Mouse (Mus musculus) hindbrain, embryonic 15.5 days (tissue): ENCODE results near the gene Arntl2. TPM values are rescaled to one million over a fixed set of nuclear protein-coding genes. Genes with fewer than 3 reads are reported as not detected.

Source experiments
- ATAC-seq: fragments of 200-750 bp; cut with Nextera tagmentation; 2 replicates; pipeline ENCODE4 v1.8.0; 2017; ENCODE audit warnings: low read depth, moderate number of reproducible peaks, moderate TSS enrichment; ENCODE audit not compliant: low FRiP score
- H3K27ac ChIP-seq: fragments of 300-500 bp; sonication (generic); replicated peaks from 2 replicates; pipeline ENCODE4 v1.5.1; 2015; ENCODE audit warnings: mild to moderate bottlenecking, inconsistent platforms
- H3K27me3 ChIP-seq: fragments of 300-500 bp; sonication (generic); 2 replicates; pipeline ENCODE4 v1.6.1; 2015; ENCODE audit warnings: control low read depth, inconsistent platforms
- H3K36me3 ChIP-seq: fragments of 300-500 bp; sonication (generic); 2 replicates; pipeline ENCODE4 v1.6.1; 2015; ENCODE audit warnings: control low read depth, inconsistent platforms
- H3K4me1 ChIP-seq: fragments of 300-500 bp; sonication (generic); replicated peaks from 2 replicates; pipeline ENCODE4 v1.6.1; 2015; ENCODE audit warnings: control low read depth, inconsistent platforms
- H3K4me2 ChIP-seq: fragments of 300-500 bp; sonication (generic); 2 replicates; pipeline ENCODE4 v1.6.1; 2015; ENCODE audit warnings: moderate library complexity, mild to moderate bottlenecking, inconsistent platforms
- H3K4me3 ChIP-seq: fragments of 300-500 bp; sonication (generic); 2 replicates; pipeline ENCODE4 v1.5.1; 2015; ENCODE audit warnings: mild to moderate bottlenecking, inconsistent platforms
- H3K9ac ChIP-seq: fragments of 300-500 bp; sonication (generic); 2 replicates; pipeline ENCODE4 v1.6.1; 2015; ENCODE audit warnings: inconsistent platforms
- H3K9me3 ChIP-seq: fragments of 300-500 bp; sonication (generic); 2 replicates; pipeline ENCODE4 v1.6.1; 2016; ENCODE audit warnings: control low read depth, inconsistent platforms
- WGBS: fragments of 180-500 bp; shearing (Covaris S2); methylation state at CpG from one replicate; pipeline ENCODE4 v1.1.7; 2015; 5-methylcytosine and 5-hydroxymethylcytosine counted together
- polyA plus RNA-seq: library from polyadenylated mRNA; unstranded; fragments of >200 nt; fragmentation: Nextera tagmentation; extraction: Ambion mirVana; gene quantifications from 2 replicates; pipeline ENCODE4 v1.2.1, GENCODE M21; 2015

The Arntl2 gene
- polyA plus RNA-seq, 1 experiment from 2014 or later: 4.4 TPM

GRCm38 (mm10) chr6:146835784-146836183, 39.9 kb downstream of the Arntl2 start:
- Histone ChIP-seq H3K36me3 (0 out of 2 replicates have a peak, but pooled peaks cover 6% of the 10 kb centered on the region), H3K9me3 (no peaks in the 10 kb centered on the region), H3K27me3 (no peaks in the 10 kb centered on the region), H3K4me2 (no peak overlapping the region), H3K9ac (no peak overlapping the region), H3K4me1 (no peaks in the 10 kb centered on the region), H3K4me3 (no peak overlapping the region), H3K27ac (no peak overlapping the region)
- ATAC-seq: no peak
- WGBS: 47% methylated on average over 4 of the region's 4 CpGs

DNA sequence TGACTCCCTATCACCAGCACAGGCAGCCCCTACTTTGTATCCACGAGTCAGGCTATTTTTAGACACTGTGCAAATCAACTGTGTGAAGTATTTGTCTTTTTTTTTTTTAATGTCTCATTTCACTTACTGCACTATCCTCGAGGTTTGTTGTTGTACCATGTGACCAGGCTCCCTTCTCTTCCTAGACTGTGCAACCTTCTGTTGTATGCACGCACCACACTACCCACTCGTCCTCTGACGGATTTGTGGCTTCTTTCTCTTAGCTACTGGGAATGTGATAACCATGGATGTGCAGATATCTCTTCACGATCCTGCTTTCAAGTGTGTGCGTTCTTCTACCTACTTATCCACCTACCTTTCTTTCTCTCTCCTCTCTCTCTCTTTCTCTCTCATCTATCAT, 41.5 kb downstream of the Arntl2 start:
- H3K4me1 ChIP-seq: no peaks in the 10 kb centered on the region
- H3K9ac ChIP-seq: no peak overlapping the region
- no peaks in the 10 kb centered on the region for H3K9me3 ChIP-seq
- H3K27me3 ChIP-seq: no peaks in the 10 kb centered on the region
- H3K27ac ChIP-seq: no peak overlapping the region
- no peak for ATAC-seq
- H3K4me3 ChIP-seq: no peak overlapping the region
- H3K4me2 ChIP-seq: no peak overlapping the region
- 80% methylated on average over 7 of the region's 7 CpGs for WGBS
- no peaks in the 10 kb centered on the region for H3K36me3 ChIP-seq

GRCm38 (mm10) chr6:146838366-146838765, 42.5 kb downstream of the Arntl2 start:
- Histone ChIP-seq H3K4me2 (no peak overlapping the region), H3K4me3 (no peak overlapping the region), H3K27ac (no peak overlapping the region), H3K9me3 (no peaks in the 10 kb centered on the region), H3K36me3 (no peaks in the 10 kb centered on the region), H3K9ac (no peak overlapping the region), H3K27me3 (no peaks in the 10 kb centered on the region), H3K4me1 (no peaks in the 10 kb centered on the region)
- WGBS: 93% methylated on average over 5 of the region's 5 CpGs
- no peak for ATAC-seq

- H3K9me3 ChIP-seq: no peaks in the 10 kb centered on the region
- no peak for ATAC-seq
- H3K4me2 ChIP-seq: no peak overlapping the region
- no peaks in the 10 kb centered on the region for H3K4me1 ChIP-seq
- no peak overlapping the region for H3K27ac ChIP-seq
- H3K27me3 ChIP-seq: no peaks in the 10 kb centered on the region
- no peaks in the 10 kb centered on the region for H3K36me3 ChIP-seq
- WGBS: 96% methylated on average over 4 of the region's 4 CpGs
- H3K9ac ChIP-seq: no peak overlapping the region
- no peak overlapping the region for H3K4me3 ChIP-seq
Measured at GRCm38 (mm10) chr6:146838863-146839262, 43.0 kb downstream of the Arntl2 start.

DNA sequence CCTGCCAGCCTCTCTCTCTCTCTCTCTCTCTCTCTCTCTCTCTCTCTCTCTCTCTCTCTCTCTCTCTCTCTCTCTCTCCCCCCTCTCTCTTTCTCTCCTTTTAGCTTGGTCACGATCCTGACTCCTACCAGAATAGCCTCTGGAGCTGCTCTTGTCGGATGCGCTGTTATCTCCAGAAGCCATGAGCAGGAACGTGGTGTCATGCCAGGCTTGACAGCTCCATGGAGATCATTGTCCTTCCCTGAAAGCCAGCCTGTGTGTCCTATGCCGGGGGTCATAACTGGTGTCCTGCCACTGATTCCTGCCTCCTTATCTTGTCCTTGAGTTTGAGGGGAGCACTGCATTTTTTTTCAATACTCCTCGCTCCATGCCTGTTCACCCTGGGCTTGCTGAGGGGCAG, 49.0 kb downstream of the Arntl2 start:
- Histone ChIP-seq H3K4me1 (no peaks in the 10 kb centered on the region), H3K36me3 (no peaks in the 10 kb centered on the region), H3K27ac (no peak overlapping the region), H3K9ac (no peak overlapping the region), H3K9me3 (no peaks in the 10 kb centered on the region), H3K27me3 (no peaks in the 10 kb centered on the region), H3K4me3 (no peak overlapping the region), H3K4me2 (no peak overlapping the region)
- no peak for ATAC-seq
- WGBS: 78% methylated on average over 6 of the region's 6 CpGs

DNA sequence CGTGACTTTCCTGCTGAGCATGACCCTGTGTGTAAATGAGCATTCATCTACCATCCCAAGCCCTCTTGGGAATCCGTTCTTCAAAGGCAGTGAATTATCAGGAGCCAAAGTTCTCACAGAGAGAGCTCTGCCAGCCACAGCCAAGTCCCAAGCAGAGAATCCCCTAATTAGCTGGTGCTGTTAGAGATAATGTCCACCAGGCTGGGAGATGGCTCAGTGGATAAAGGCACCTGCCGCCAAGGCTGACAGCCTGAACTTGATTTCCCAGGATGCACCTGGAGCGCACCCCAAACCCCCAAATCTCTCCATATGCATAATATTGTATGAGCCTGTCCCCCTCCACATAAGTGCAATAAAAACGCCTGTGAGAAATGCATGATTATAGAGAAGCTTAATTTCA, 49.5 kb downstream of the Arntl2 start:
- no peak overlapping the region for H3K27ac ChIP-seq
- no peak overlapping the region for H3K4me3 ChIP-seq
- no peak overlapping the region for H3K9ac ChIP-seq
- no peaks in the 10 kb centered on the region for H3K36me3 ChIP-seq
- no peak overlapping the region for H3K4me2 ChIP-seq
- no peak for ATAC-seq
- 74% methylated on average over 5 of the region's 5 CpGs for WGBS
- no peaks in the 10 kb centered on the region for H3K9me3 ChIP-seq
- H3K27me3 ChIP-seq: no peaks in the 10 kb centered on the region
- H3K4me1 ChIP-seq: no peaks in the 10 kb centered on the region

DNA sequence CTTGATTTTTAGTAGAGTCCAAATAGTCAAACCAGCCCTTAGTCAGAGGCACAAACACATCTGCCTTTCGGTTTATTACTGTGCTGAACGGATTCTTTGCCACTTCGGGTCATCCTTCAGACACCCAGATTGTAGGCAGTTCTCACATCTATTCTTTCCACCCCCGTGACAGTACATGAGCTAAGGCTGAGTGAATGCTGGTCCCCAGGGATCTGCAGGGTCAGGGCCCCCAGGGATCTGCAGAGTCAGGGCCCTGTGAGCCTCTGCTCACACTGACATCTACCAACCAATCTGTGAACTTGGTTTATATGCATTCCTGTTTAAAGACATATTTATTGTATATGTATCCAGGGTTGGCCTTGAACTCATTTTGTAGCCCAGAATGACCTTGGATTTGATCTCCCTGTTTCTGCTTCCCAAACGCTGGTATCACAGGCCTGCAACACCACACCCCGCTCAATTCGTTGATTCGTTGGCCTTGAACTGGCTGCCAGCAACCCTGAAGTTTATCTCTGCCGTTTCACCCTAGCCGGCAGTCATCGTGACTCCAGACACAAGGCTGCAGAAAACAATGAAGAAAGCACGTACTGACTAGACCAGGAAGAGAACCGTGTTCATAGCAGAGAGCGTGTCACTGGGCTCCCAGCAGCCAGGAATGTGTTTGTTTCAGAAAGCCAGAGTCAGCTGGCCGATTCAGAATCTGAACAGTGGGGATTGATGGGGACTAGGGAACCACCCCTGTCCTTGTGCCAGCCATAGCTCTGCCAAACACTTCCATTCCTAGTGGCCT, 50.3 kb downstream of the Arntl2 start:
- H3K4me1 ChIP-seq: no peaks in the 10 kb centered on the region
- H3K4me2 ChIP-seq: no peak overlapping the region
- no peak overlapping the region for H3K9ac ChIP-seq
- no peaks in the 10 kb centered on the region for H3K9me3 ChIP-seq
- 0 out of 2 replicates have a peak, but pooled peaks have one; percentile 54 for ATAC-seq
- no peak overlapping the region for H3K4me3 ChIP-seq
- WGBS: 73% methylated on average over 15 of the region's 15 CpGs
- no peak overlapping the region for H3K27ac ChIP-seq
- H3K36me3 ChIP-seq: no peaks in the 10 kb centered on the region
- no peaks in the 10 kb centered on the region for H3K27me3 ChIP-seq

GRCm38 (mm10) chr6:146847402-146847801, 51.5 kb downstream of the Arntl2 start:
- Histone ChIP-seq H3K27ac (no peak overlapping the region), H3K4me2 (no peak overlapping the region), H3K27me3 (no peaks in the 10 kb centered on the region), H3K4me3 (no peak overlapping the region), H3K9ac (no peak overlapping the region), H3K9me3 (no peaks in the 10 kb centered on the region), H3K4me1 (no peaks in the 10 kb centered on the region), H3K36me3 (no peaks in the 10 kb centered on the region)
- 85% methylated on average over 3 of the region's 3 CpGs for WGBS
- ATAC-seq: no peak

- Histone ChIP-seq H3K4me2 (no peak overlapping the region), H3K9me3 (no peaks in the 10 kb centered on the region), H3K9ac (no peak overlapping the region), H3K36me3 (no peaks in the 10 kb centered on the region), H3K4me1 (no peaks in the 10 kb centered on the region), H3K27ac (no peak overlapping the region), H3K27me3 (no peaks in the 10 kb centered on the region), H3K4me3 (no peak overlapping the region)
- 91% methylated on average over 3 of the region's 3 CpGs for WGBS
- ATAC-seq: no peak
Measured at GRCm38 (mm10) chr6:146848281-146848680, 52.4 kb downstream of the Arntl2 start.

- WGBS: 75% methylated on average over 4 of the region's 4 CpGs
- Histone ChIP-seq H3K4me3 (no peak within 1 kb of the TSS), H3K9ac (no peak within 1 kb of the TSS), H3K27me3 (no peaks in the 10 kb centered on the region), H3K4me2 (no peak within 1 kb of the TSS), H3K9me3 (no peaks in the 10 kb centered on the region), H3K4me1 (no peaks in the 10 kb centered on the region), H3K36me3 (no peaks in the 10 kb centered on the region), H3K27ac (no peak within 1 kb of the TSS)
- ATAC-seq: no peak
Measured at GRCm38 (mm10) chr6:146850050-146850449, 54.2 kb downstream of the Arntl2 start, which contains the start of gene Smco2. TSS of gene Smco2 (plus strand) at chr6:146850104.

DNA sequence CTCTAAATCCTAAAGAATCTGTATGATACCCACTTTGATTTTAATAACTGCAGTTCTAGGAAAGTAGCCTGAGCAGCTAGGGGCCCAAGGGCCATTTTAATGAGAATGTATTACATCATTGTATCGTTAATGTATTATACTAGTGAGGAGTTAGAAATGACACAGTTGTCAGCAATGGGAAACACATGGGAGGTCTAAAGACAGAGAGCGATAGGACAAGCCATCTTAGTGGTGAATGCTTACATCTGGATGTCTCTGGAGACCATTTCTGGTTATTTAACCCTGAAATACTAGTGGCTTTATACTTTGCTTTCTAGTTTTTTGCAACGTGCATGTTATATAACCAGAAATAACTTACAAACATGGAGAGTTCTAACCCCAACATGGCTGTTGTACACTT, 56.1 kb downstream of the Arntl2 start:
- Histone ChIP-seq H3K4me2 (no peak overlapping the region), H3K27me3 (no peaks in the 10 kb centered on the region), H3K9me3 (no peaks in the 10 kb centered on the region), H3K27ac (no peak overlapping the region), H3K4me1 (no peaks in the 10 kb centered on the region), H3K9ac (no peak overlapping the region), H3K4me3 (no peak overlapping the region), H3K36me3 (no peaks in the 10 kb centered on the region)
- no peak for ATAC-seq
- 90% methylated on average over 3 of the region's 3 CpGs for WGBS

DNA sequence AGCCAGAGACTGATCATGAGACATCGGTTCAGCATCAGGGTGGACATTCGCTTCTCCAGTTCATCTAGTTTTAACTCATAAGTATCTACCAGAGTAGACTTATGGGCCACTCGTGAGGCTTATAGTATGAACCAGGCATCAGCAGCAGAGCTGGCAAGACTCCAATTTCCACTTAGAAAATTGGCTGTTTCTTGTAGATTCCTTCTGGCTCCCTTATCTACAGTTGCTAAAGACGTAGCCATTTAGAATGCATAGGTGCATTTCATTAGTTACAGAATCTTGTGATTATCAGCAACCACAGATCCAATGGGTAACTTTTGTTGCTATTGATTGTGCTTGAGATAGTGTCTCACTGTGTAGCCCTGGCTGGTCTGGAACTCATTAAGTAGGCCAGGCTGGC, 56.9 kb downstream of the Arntl2 start:
- no peak for ATAC-seq
- Histone ChIP-seq H3K4me2 (no peak overlapping the region), H3K27ac (no peak overlapping the region), H3K9ac (no peak overlapping the region), H3K4me3 (no peak overlapping the region), H3K27me3 (no peaks in the 10 kb centered on the region), H3K9me3 (no peaks in the 10 kb centered on the region), H3K4me1 (no peaks in the 10 kb centered on the region), H3K36me3 (no peaks in the 10 kb centered on the region)
- WGBS: 79% methylated on average over 4 of the region's 4 CpGs

DNA sequence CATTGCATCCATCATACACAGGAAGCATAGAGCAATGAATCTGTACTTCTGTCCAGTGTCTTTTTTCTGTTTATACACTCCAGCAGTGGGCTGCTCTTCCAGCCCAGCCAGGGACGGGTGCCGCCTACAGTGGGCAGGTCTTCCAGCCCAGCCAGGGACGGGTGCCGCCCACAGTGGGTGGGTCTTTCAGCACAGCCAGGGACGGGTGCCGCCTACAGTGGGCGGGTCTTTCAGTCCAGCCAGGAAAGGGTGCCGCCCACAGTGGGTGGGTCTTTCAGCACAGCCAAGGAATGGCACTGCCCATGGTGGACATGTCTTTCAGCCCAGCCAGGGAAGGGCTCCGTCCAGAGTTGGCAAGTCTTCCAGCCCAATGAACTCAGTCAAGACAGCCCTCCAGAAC, 59.3 kb downstream of the Arntl2 start:
- Histone ChIP-seq H3K9ac (no peak overlapping the region), H3K4me2 (no peak overlapping the region), H3K4me3 (no peak overlapping the region), H3K4me1 (no peaks in the 10 kb centered on the region), H3K27me3 (no peaks in the 10 kb centered on the region), H3K9me3 (no peaks in the 10 kb centered on the region), H3K36me3 (no peaks in the 10 kb centered on the region), H3K27ac (no peak overlapping the region)
- ATAC-seq: peak; percentile 45; the same call in 1 of the 2 replicates
- WGBS: 98% methylated on average over 9 of the region's 9 CpGs
